Mouse (Mus musculus): ENCODE measurements at regions not wholly inside any gene's neighbourhood (a gene's known extent, or its start where the extent isn't known, plus 50 kb on each side); places are given as distances from the start of the nearest gene placed in this dataset.
"Not testable (repeated sequence)": the region's sequence is repeated elsewhere in the genome, so short reads cannot be mapped to it uniquely, and the experiment has no call there.

GRCm38 (mm10) chr15:37101419-37101818, 93.8 kb upstream of the Zfp706 start:
- DNase-seq (ENCODE audit: low spot score in 2 of 2): no peak

DNA sequence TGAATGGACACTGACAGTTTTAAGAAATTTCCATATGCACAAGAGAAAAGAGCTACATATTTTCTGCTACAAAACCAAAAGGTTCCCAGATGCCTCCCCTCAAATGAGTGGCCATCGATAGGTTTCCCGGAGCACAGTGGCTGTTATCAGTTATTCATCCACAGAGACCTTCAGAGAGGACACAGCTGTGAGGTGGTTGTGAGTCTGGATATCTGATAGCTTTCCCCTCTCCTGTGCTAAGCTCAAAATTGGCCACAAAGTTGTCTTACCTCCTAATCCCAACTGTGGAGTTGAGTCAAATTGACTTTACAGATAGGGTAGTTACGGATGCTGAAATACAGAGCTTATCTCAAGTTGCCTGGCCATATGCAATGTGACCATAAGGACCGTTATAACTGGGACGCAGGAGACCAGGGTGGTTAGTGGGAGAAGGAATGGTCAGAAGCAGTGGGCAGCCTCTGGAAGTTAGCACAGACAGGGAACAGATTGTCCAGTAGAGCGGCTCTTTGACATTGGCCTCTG, 93.3 kb upstream of the Zfp706 start:
- no peak for DNase-seq (ENCODE audit: low spot score in 2 of 2)

DNA sequence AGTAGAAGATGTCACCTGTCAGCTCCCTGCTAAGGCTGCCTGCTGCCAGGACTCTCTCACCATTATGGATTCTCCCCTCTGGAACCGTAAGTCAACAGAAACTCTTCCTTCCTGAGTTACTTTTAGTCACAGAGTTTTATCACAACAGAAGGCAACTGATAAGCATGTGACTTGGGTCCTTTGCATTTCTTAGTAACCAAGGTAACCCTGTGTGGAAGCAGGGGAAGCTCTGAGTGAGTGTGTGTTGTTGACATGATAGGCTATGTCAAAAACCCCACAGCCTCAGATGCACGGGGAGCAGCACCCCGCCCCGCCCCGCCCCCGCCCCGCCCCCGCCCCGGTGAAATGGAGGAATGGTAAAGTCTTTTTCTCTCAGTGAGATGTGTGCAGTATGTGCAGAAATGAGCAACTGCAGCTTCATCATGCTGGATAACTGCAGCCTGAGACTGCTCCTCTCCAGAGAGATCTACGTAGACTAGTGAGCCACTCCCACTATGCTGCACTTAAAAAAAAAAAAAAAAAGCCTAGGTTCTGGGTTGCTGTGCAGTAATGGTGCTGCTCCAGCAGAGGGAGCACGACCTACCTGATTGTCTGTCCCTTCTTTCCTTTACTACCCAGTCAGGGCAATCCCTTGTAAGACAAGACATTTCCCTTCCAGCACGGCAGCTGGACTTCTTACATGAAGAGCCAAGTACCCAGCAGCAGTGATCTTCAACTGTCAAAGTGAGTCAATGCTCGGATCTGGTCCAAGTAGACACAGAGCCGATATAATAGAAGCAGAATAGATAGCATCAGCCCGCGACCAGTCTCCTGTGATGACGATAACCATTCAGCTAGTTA, 92.6 kb upstream of the Zfp706 start:
- peak in 1 of 2 experiments; percentile 26 for DNase-seq (ENCODE audit: low spot score in 2 of 2)

DNA sequence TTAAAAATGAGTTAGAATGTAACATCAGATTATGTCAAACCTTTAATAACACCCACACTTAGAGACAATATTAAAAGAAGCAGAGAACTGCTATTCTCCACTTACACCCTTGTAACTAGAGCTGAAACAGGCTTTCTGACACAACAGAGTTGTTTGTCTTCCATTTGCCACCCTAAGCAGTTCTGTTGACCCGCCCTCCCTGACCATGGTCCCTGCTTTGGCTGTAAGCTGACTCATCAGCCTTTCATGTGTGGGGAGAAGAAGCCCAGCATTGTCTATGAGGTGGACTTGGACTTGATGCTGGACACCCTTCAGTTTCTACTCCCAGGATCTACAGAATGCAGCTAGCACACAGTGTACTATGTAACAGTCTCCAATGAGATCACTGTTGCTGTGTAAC, 91.6 kb upstream of the Zfp706 start:
- DNase-seq (ENCODE audit: low spot score in 2 of 2): no peak

DNA sequence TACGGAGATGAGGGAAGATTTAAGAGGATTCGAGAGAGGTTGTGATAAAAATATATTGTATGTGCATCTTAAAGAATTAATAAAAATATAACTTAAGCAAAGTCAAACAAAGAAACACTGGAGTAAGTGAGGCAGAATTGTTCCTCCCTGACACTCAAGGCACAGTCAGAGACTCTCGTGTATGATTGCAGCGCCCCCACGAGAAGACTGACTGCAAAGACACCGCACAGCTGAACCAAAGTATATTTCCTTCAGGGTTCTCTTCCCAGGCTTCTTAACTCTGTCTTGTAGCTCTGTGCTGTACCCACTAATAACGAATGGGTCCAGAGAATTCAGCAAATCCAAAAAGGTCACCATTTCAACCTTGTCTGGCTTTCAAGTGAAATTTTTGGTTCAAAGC, 89.9 kb upstream of the Zfp706 start:
- no peak for DNase-seq (ENCODE audit: low spot score in 2 of 2)

GRCm38 (mm10) chr15:37091171-37091570, 83.6 kb upstream of the Zfp706 start:
- DNase-seq (ENCODE audit: low spot score in 2 of 2): not testable (repeated sequence)

DNA sequence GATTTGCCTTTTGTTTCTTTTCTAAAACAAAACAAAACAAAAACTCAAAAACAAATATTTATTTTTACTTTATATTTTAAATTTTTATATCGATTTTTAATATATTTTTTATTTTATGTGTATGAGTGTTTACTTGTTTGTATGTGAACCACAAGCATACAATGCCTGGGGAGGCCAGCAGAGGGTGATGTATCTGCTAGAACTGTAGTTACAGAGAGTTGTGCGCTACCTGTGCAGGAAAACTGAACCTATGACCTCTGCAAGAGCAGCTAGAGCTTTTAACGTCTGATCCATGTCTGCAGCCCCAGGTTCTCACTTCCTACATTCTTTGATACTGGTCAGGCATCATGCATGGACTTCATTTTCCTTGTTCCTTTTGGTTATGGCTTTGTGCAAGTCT, 76.2 kb upstream of the Zfp706 start:
- no peak for DNase-seq (ENCODE audit: low spot score in 2 of 2)

- DNase-seq (ENCODE audit: low spot score in 2 of 2): no peak
Measured at GRCm38 (mm10) chr15:37081836-37082235, 74.3 kb upstream of the Zfp706 start.

DNA sequence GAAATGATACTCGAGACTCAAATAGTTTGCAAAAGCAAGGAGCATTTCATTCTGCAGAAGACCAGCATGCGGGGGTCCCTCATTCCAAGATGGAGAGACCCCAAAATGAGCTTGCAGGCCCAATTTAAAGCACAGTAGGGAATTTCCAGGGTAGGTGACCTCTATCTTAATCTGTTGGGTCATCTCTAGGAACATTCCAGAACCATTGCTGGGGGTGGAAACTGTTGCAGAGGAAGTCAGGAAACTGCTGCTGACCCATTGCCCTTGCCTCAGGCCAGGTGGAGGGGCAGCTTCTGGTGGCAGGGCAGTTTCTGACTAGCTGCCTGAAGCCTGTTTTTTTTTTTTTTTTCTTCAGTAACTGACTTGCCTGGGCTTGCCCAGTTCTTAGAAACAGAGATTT, 73.4 kb upstream of the Zfp706 start:
- no peak for DNase-seq (ENCODE audit: low spot score in 2 of 2)

- DNase-seq (ENCODE audit: low spot score in 2 of 2): no peak
Measured at GRCm38 (mm10) chr15:37080395-37080794, 72.8 kb upstream of the Zfp706 start.

- DNase-seq (ENCODE audit: low spot score in 2 of 2): not testable (repeated sequence)
Measured at GRCm38 (mm10) chr15:37074207-37074606, 66.6 kb upstream of the Zfp706 start.

GRCm38 (mm10) chr15:37072202-37072862, 64.8 kb upstream of the Zfp706 start:
- no peak for DNase-seq (ENCODE audit: low spot score in 2 of 2)

DNA sequence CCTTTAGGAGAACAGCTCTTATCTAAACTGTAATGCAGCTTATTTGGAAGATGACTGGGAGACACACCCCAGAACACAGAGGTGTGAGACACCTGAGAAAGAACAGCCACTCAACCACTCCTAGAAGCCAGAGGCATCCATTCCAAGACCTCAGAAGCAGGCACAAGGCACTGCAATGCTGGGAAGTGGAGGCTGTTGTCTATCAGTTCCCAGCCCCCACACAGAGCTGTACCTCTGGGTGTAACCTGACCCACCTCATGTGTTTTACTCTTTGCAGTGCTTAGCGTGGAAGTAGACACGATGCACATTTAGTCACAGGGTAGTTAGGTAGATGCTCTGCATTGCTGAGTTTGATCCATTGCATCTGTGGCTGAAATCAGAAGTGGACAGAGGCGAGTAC, 62.6 kb upstream of the Zfp706 start:
- DNase-seq (ENCODE audit: low spot score in 2 of 2): no peak

DNA sequence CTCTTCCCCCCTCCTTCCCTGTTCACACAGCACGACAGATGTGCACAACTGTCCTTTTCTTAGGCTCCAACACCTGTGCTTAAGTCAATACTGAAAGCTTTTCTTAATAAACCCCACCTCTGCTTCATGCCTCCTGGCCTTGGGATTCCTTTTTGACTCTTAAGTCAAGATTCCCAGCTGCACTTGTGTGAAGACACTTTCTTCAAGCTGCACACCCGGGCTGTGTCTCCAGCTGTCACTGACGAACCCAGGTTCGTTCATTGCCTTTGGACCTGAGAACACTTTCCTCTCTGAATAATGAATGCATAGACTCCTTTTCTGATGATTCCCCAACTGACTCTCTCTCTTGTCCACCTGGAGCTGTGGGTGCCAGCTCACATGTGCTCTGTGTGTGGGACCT, 59.8 kb upstream of the Zfp706 start:
- no peak for DNase-seq (ENCODE audit: low spot score in 2 of 2)

DNA sequence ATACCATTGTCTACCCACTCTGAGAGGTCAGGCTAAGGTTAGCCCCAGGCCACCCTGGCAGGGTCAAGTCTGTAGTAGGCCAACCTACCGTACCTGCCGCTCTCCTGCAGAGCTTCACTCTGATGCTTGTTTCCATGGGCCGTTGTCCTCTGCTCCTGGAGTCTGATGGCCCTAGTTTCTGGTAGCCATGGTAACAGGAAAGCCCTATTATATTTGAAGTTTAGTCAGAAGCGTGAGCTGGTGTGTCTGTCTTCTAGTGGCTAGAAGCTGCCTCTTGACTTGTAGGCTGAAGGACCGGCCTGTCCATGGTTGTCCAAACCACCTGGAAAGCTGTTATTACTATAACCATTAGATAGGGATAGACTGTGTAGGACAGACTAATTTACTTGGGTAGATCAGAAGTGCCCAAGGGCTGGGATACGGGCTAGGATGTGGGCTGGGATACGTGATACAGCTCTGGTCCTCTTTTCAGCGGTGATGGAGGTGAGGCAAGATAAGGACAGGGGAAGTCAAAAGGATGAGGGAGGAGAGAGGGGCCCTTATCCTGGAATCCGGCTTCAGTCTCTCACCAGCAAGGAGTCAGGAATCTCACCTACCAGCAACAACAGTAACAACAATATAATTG, 58.5 kb upstream of the Zfp706 start:
- DNase-seq (ENCODE audit: low spot score in 2 of 2): no peak

GRCm38 (mm10) chr15:37065408-37065807, 57.8 kb upstream of the Zfp706 start:
- DNase-seq (ENCODE audit: low spot score in 2 of 2): no peak

DNA sequence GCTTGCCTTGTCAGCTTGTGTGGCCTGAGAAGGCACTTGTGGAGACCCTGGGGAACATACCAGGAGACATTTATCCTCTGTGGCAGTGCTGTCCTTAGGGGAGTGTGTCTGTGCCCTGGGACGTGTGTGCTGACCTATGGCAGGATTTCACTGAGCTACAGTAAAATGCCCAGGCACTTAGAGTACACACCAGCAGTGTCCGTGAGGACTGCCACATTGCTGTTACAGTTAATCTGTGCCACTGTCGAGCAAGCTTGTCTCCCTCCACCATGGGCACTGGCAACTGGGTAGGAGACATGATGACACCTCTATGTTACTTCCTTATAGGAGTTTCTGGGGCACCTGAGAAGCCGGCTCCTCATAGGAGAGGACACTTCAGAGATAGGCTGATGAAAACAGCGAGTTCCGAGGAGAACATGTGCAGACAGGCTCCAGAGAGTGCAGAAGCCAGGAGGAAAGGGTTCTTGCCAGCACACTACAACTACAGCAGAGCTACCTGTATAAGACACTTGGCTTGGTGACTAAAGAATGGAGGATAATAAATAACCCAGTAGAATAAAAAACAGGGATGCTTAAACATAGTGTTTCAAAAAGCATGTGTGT, 56.3 kb upstream of the Zfp706 start:
- no peak for DNase-seq (ENCODE audit: low spot score in 2 of 2)

- peak in 1 of 2 experiments; percentile 25 for DNase-seq (ENCODE audit: low spot score in 2 of 2)
Measured at GRCm38 (mm10) chr15:37062585-37062984, 55.0 kb upstream of the Zfp706 start.

- no peak for DNase-seq (ENCODE audit: low spot score in 2 of 2)
Measured at GRCm38 (mm10) chr15:37061501-37061900, 53.9 kb upstream of the Zfp706 start.

GRCm38 (mm10) chr15:37060831-37061230, 53.3 kb upstream of the Zfp706 start:
- no peak for DNase-seq (ENCODE audit: low spot score in 2 of 2)

Measured in frontal cortex, postnatal 25 days (tissue).